Mouse (Mus musculus): ENCODE data around the gene Tm9sf2.

- no peak for TF ChIP-seq POLR2A (IDR thresholded peaks at IDR 0.05; ENCODE audit: insufficient read length, low read depth)
- TF ChIP-seq POLR2AphosphoS2 (IDR thresholded peaks at IDR 0.05; ENCODE audit: insufficient read length, low read depth): no peak
- no peak for TF ChIP-seq MAX (IDR thresholded peaks at IDR 0.05; ENCODE audit: low read depth)
- TF ChIP-seq MYOG (IDR thresholded peaks at IDR 0.05; ENCODE audit: control insufficient read depth in 1 of 3, insufficient read depth in 1 of 3, insufficient read length in 2 of 3, low read depth in 2 of 3): no peak
- TF ChIP-seq CEBPB (IDR thresholded peaks at IDR 0.05; ENCODE audit: insufficient read depth, poor library complexity, severe bottlenecking): no peak
- TF ChIP-seq MYOD1 (IDR thresholded peaks at IDR 0.05; ENCODE audit: control insufficient read depth in 1 of 3, insufficient read length in 2 of 3, low read depth in 2 of 3): no peak
- TF ChIP-seq TCF3 (IDR thresholded peaks at IDR 0.05; ENCODE audit: insufficient read length, low read depth): no peak
These were observed 81.4 kb downstream of the Tm9sf2 start for GRCm38 (mm10) chr14:122188250-122188649.

Data from myocyte (in vitro differentiated cells).